Mouse (Mus musculus) liver, embryonic 14.5 days (tissue): ENCODE results near the gene Hdac11. TPM values are rescaled to one million over a fixed set of nuclear protein-coding genes. Genes with fewer than 3 reads are reported as not detected.

Source experiments
- ATAC-seq: fragments of 200-750 bp; cut with Nextera tagmentation; 2 replicates; pipeline ENCODE4 v1.8.0; 2017; ENCODE audit warnings: moderate number of reproducible peaks, mild to moderate bottlenecking, moderate library complexity; ENCODE audit not compliant: insufficient read depth
- DNase-seq, 3 experiments: peaks; one replicate each; pipeline ENCODE4 v3.0.0-alpha.2; 2012 to 2013; ENCODE audit warnings: low read depth in 3 of 3, low spot score in 3 of 3
- H3K27ac ChIP-seq: fragments of 300-500 bp; sonication (generic); 2 replicates; pipeline ENCODE4 v1.5.1; 2014; ENCODE audit warnings: moderate library complexity, mild to moderate bottlenecking, control low read depth, inconsistent platforms
- H3K27me3 ChIP-seq: fragments of 300-500 bp; sonication (generic); 2 replicates; pipeline ENCODE4 v1.6.1; 2014; ENCODE audit warnings: mild to moderate bottlenecking, low read length, moderate library complexity; ENCODE audit not compliant: control insufficient read depth, insufficient read depth
- H3K36me3 ChIP-seq: fragments of 300-500 bp; sonication (generic); replicated peaks from 2 replicates; pipeline ENCODE4 v1.6.1; 2014; ENCODE audit warnings: low read depth; ENCODE audit not compliant: control insufficient read depth, insufficient read depth
- H3K4me1 ChIP-seq, 2 experiments: fragments of 200-500 bp in 1 of 2; fragments of 300-500 bp in 1 of 2; sonication (generic) in 1 of 2; replicated peaks; 2 replicates each; pipeline ENCODE4 v1.6.1; 2012 to 2014; ENCODE audit warnings: antibody characterized with exemption in 1 of 2, inconsistent platforms in 1 of 2, low read length in 1 of 2; ENCODE audit not compliant: control insufficient read depth in 2 of 2, insufficient read depth in 2 of 2
- H3K4me2 ChIP-seq: fragments of 300-500 bp; sonication (generic); 2 replicates; pipeline ENCODE4 v1.6.1; 2014; ENCODE audit warnings: low read depth, mild to moderate bottlenecking, control low read depth, moderate library complexity
- H3K4me3 ChIP-seq, 2 experiments: fragments of 200-500 bp in 1 of 2; fragments of 300-500 bp in 1 of 2; sonication (generic) in 1 of 2; 2 replicates each; pipeline ENCODE4 v1.5.1; 2012 to 2014; ENCODE audit warnings: low read depth in 2 of 2, low read length in 2 of 2, mild to moderate bottlenecking in 2 of 2, control low read depth in 1 of 2, inconsistent platforms in 1 of 2, moderate library complexity in 1 of 2; ENCODE audit not compliant: insufficient read depth in 1 of 2
- H3K9ac ChIP-seq: fragments of 300-500 bp; sonication (generic); replicated peaks from 2 replicates; pipeline ENCODE4 v1.6.1; 2014; ENCODE audit warnings: mild to moderate bottlenecking, control low read depth, moderate library complexity
- H3K9me3 ChIP-seq: fragments of 300-500 bp; sonication (generic); 2 replicates; pipeline ENCODE4 v1.6.1; 2016; ENCODE audit warnings: low read length, mixed read lengths; ENCODE audit not compliant: control insufficient read depth
- CTCF ChIP-seq: IDR thresholded peaks from 2 replicates; pipeline ENCODE4 v1.5.1; 2016; ENCODE audit warnings: antibody characterized with exemption, low read depth, control low read depth
- EP300 ChIP-seq: IDR thresholded peaks from 2 replicates; pipeline ENCODE4 v1.6.1; 2016; ENCODE audit warnings: antibody characterized with exemption, low read depth
- WGBS: fragments of 180-500 bp; shearing (Covaris S2); extraction: QIAGEN DNeasy Blood & Tissue Kit; methylation state at CpG from one replicate; pipeline ENCODE4 v1.1.7; 2014; ENCODE audit not compliant: insufficient replicate concordance; 5-methylcytosine and 5-hydroxymethylcytosine counted together
- polyA plus RNA-seq, 2 experiments: library from polyadenylated mRNA; depleted of rRNA in 1 of 2; stranded (reverse) in 1 of 2; unstranded in 1 of 2; fragments of >200 nt; fragmentation: Nextera tagmentation in 1 of 2; extraction: Ambion mirVana in 1 of 2; gene quantifications; 2 replicates each; pipeline versions ENCODE4 v1.2.1 to v1.2.3; 2012 to 2014

Gene Hdac11
- polyA plus RNA-seq, 2 experiments: 4.8 to 12.1 TPM

DNA sequence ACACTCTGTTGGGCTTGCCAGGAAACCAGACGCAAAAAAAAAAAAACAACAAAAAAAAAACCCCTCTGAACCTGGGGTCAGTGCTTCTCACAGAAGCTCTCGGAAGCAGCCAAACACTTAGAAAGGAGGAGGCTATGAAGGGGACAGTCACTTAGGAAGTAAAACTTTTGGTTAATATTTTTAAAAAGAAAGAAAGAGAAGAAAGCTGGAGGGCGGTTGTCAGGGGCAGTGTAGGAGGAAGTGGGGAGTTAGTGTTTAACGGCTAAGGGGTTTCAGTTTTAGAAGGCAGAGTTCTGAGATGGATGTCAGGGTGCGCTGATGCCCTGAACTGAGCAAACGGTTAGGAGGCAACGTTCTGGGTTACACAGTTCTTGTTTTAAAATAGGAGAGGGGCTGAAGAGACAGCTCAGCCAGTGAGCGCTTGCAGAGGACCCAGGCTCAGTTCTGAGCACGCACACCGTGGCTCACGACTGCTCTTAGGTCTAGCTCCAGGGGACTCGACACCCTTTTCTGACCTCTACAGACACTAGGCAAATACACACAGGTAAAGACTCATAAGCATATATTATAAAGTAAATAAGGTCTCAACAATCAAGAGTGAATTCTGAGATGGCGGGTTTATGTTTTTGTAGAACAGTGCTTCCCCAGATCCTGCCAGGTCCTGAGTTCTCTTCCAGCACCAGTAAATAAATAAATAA is 46.0 kb upstream of the Hdac11 start:
- Histone ChIP-seq H3K4me2 (peak overlapping the region; percentile 35), H3K36me3 (peaks cover 15% of the 10 kb centered on the region), H3K4me3 (no peak overlapping the region), H3K27me3 (no peaks in the 10 kb centered on the region), H3K27ac (no peak overlapping the region; the same call in 1 of the 2 replicates), H3K9me3 (no peaks in the 10 kb centered on the region), H3K4me1 (peaks cover 40 to 59% of the 10 kb centered on the region in 2 experiments), H3K9ac (no peak overlapping the region)
- TF ChIP-seq EP300 (no peak), CTCF (no peak)
- ATAC-seq (no peak), DNase-seq (no peak)
- 36% methylated on average over 13 of the region's 13 CpGs for WGBS

DNA sequence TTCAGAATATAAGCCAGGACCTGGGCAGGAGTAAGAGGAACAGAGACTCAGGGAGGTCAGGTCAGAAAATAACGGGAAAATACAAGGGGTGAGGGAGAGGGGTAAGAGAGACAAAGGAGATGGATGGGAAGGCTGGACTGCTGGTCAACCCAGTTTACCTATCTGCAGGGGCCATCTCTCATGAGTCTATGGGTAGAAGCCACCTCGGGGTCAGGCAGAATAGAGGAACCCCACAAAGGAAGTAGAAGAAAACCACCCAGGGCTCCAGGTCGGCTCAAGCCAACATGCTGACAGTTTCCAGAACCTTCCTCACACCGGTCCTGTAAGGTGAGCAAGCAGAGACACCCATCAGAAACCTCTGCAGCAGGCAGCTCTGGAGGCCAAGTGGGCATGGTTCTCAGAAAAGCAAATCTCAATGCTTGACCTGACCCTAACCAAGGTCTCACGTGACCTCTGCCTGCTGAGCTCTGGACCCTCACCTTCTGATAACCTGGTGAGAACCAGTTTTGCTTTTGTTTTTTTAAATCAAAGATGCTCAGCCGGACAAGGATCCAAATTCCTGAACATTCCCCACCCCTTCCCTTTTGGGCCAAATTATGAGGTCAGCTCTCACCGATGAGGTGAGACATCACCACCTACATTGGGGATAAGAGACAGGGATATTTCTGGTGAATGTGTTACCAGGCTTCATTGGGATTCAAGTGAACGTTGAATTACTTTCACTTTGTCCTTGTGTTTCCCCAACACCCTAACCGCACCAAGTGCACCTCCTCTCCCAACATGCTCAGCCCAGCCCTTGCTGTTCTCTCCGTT is 45.1 kb upstream of the Hdac11 start:
- ATAC-seq: no peak
- Histone ChIP-seq H3K27me3 (no peaks in the 10 kb centered on the region), H3K9me3 (no peaks in the 10 kb centered on the region), H3K9ac (peak overlapping the region; percentile 37; the same call in 1 of the 2 replicates), H3K27ac (peak overlapping the region; percentile 33), H3K36me3 (peaks cover 8% of the 10 kb centered on the region), H3K4me1 (peaks cover 37 to 51% of the 10 kb centered on the region in 2 experiments), H3K4me3 (no peak overlapping the region), H3K4me2 (peak overlapping the region; percentile 35)
- no peak for DNase-seq
- TF ChIP-seq CTCF: no peak
- WGBS: 47% methylated on average over 10 of the region's 10 CpGs

DNA sequence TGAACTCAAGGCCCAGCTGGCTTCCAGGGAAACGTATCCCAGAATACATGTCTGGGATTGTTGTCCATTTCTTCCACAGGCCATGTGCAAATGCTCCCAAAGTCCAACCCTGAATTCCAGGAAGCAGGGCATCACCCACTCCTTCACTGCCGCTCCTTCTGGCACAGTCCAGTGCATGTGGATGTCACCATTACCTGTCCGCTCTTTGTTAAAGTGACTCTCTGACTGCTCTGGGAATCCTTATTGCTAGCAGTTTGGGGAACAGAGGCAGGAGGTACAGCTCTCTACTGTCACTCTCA is 44.6 kb upstream of the Hdac11 start:
- TF ChIP-seq CTCF: no peak
- no peak for TF ChIP-seq EP300

DNA sequence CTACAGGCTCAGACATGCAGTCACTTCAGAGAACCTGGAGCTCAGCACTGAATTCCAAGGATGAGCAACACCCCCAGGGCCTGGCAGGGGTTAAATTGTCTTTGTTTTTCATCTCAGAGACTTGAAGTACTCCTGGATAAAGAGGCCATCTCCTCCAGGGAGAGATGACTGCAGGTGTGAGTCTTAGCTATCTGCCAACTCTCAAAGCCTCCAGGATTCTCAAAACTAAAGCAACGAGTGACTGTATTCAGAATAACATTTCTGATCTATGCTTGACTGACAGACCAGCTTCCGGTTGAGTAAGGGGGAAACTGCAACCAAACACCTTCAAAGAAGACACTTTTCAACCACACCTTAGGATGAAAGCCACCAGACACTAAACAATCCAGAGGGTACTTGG is 41.7 kb upstream of the Hdac11 start:
- Histone ChIP-seq H3K9ac (peak overlapping the region; percentile 79), H3K36me3 (peaks cover 7% of the 10 kb centered on the region), H3K4me2 (peak overlapping the region; percentile 67), H3K27me3 (no peaks in the 10 kb centered on the region), H3K4me3 (peak overlapping the region; percentile 52 to 73), H3K9me3 (no peaks in the 10 kb centered on the region), H3K27ac (peak overlapping the region; percentile 68), H3K4me1 (peaks cover 50 to 54% of the 10 kb centered on the region in 2 experiments)
- DNase-seq (no peak), ATAC-seq (no peak)
- WGBS: 21% methylated on average over 2 of the region's 2 CpGs
- no peak for TF ChIP-seq EP300
- no peak for TF ChIP-seq CTCF

More for the DNA sequence above, 44.6 kb upstream of the Hdac11 start:
- Histone ChIP-seq H3K4me2 (peak overlapping the region; percentile 35), H3K4me1 (peaks cover 37 to 49% of the 10 kb centered on the region in 2 experiments), H3K4me3 (no peak overlapping the region), H3K27ac (no peak overlapping the region), H3K9me3 (no peaks in the 10 kb centered on the region), H3K9ac (no peak overlapping the region), H3K36me3 (peaks cover 7% of the 10 kb centered on the region), H3K27me3 (no peaks in the 10 kb centered on the region)
- 89% methylated on average over 3 of the region's 3 CpGs for WGBS
- ATAC-seq (no peak), DNase-seq (no peak)

DNA sequence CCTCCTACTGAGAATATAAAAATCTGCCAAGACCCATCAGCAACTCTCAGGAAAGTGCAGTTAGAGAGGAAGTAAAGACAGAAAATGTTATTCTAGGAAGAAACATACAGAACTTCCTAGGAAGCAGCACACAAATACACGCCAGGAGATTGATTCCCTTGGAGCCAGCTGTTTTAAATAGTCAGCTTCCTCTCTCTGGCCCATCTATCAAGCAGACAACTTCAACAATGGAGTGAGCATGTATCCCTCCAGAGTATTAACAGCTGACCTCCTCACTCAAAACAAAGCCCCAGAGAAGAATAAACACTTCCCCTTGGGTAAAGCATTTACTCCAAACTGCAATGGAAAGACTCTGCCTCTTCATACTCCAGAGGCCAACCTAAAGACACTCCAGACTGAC is 41.3 kb upstream of the Hdac11 start:
- TF ChIP-seq EP300 (no peak), CTCF (no peak)
- Histone ChIP-seq H3K4me3 (peak overlapping the region; percentile 52 to 73), H3K9ac (peak overlapping the region; percentile 79), H3K36me3 (peaks cover 7% of the 10 kb centered on the region), H3K27ac (peak overlapping the region; percentile 68), H3K9me3 (no peaks in the 10 kb centered on the region), H3K4me1 (peaks cover 50 to 52% of the 10 kb centered on the region in 2 experiments), H3K4me2 (peak overlapping the region; percentile 67), H3K27me3 (no peaks in the 10 kb centered on the region)
- 17% methylated on average over 1 of the region's 1 CpGs for WGBS
- ATAC-seq (no peak), DNase-seq (no peak)
